Mouse (Mus musculus) liver, postnatal 0 days (tissue): Measurements from ENCODE around the gene Slc4a1ap. TPM values are rescaled to one million over a fixed set of nuclear protein-coding genes. Genes with fewer than 3 reads are reported as not detected.

Experiments
- ATAC-seq: fragments of 200-750 bp; cut with Nextera tagmentation; 2 replicates; pipeline ENCODE4 v1.8.0; 2017; ENCODE audit warnings: mild to moderate bottlenecking, moderate library complexity
- DNase-seq: peaks from one replicate; pipeline ENCODE4 v3.0.0-alpha.2; 2016
- H3K27ac ChIP-seq: fragments of 300-500 bp; sonication (generic); 2 replicates; pipeline ENCODE4 v1.5.1; 2014; ENCODE audit warnings: antibody characterized with exemption, moderate library complexity, mild to moderate bottlenecking, low read depth
- H3K27me3 ChIP-seq: fragments of 300-500 bp; sonication (generic); 2 replicates; pipeline ENCODE4 v1.6.1; 2014; ENCODE audit warnings: low read length, control low read depth, mixed read lengths; ENCODE audit not compliant: insufficient read depth
- H3K36me3 ChIP-seq: fragments of 300-500 bp; sonication (generic); replicated peaks from 2 replicates; pipeline ENCODE4 v1.6.1; 2014; ENCODE audit warnings: mild to moderate bottlenecking, control low read depth, low read length, moderate library complexity, mixed read lengths; ENCODE audit not compliant: insufficient read depth
- H3K4me1 ChIP-seq: fragments of 300-500 bp; sonication (generic); 2 replicates; pipeline ENCODE4 v1.6.1; 2014; ENCODE audit warnings: antibody characterized with exemption, mild to moderate bottlenecking, control low read depth; ENCODE audit not compliant: insufficient read depth
- H3K4me2 ChIP-seq: fragments of 300-500 bp; sonication (generic); 2 replicates; pipeline ENCODE4 v1.6.1; 2014; ENCODE audit warnings: low read depth, mild to moderate bottlenecking, low read length, moderate library complexity, mixed read lengths
- H3K4me3 ChIP-seq: fragments of 300-500 bp; sonication (generic); 2 replicates; pipeline ENCODE4 v1.5.1; 2014; ENCODE audit warnings: low read depth, low read length
- H3K9ac ChIP-seq: fragments of 300-500 bp; sonication (generic); replicated peaks from 2 replicates; pipeline ENCODE4 v1.6.1; 2014; ENCODE audit warnings: mild to moderate bottlenecking, moderate library complexity
- H3K9me3 ChIP-seq: fragments of 300-500 bp; sonication (generic); 2 replicates; pipeline ENCODE4 v1.6.1; 2016; ENCODE audit warnings: mild to moderate bottlenecking, control low read depth, low read length, mixed read lengths
- CTCF ChIP-seq: sonication (generic); IDR thresholded peaks from 2 replicates; pipeline ENCODE4 v1.5.1; 2016; ENCODE audit warnings: antibody characterized with exemption, low read depth
- EP300 ChIP-seq: IDR thresholded peaks from 2 replicates; pipeline ENCODE4 v1.6.1; 2016; ENCODE audit warnings: antibody characterized with exemption, low read depth, mild to moderate bottlenecking
- WGBS: fragments of 180-500 bp; shearing (Covaris S2); extraction: QIAGEN DNeasy Blood & Tissue Kit; methylation state at CpG from one replicate; pipeline ENCODE4 v1.1.7; 2014; ENCODE audit not compliant: insufficient replicate concordance; 5-methylcytosine and 5-hydroxymethylcytosine counted together
- polyA plus RNA-seq: library from polyadenylated mRNA; unstranded; fragments of >200 nt; fragmentation: Nextera tagmentation; extraction: Ambion mirVana; gene quantifications from 2 replicates; pipeline ENCODE4 v1.2.1, GENCODE M21; 2015

The Slc4a1ap gene
- polyA plus RNA-seq, 1 experiment from 2014 or later: 8.7 TPM

DNA sequence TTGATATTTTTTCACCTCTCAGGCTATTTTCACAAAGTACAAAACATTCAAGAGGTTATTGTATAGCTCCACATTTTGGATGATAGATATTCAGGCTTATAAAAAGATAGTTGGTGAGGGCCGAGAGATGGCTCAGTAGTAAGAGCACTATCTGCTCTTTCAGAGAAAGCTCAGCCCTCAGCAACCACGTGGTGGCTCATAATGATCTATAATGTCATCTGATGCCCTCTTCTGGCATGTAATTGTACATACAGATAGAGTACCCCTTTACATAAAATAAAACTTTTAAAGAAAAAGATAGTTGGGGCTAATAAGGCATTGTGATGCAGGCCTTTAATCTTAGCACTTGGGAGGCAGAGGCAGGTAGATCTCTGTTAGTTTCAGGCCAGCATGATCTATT is 1.8 kb downstream of the Slc4a1ap start:
- WGBS: 34% methylated on average over 2 of the region's 2 CpGs
- H3K36me3 ChIP-seq: peaks cover 40% of the 10 kb centered on the region
- H3K27me3 ChIP-seq: no peaks in the 10 kb centered on the region
- no peak for DNase-seq
- no peak overlapping the region for H3K9ac ChIP-seq
- TF ChIP-seq EP300 (no peak), CTCF (peak; percentile 22; the same call in 1 of the 2 replicates)
- 0 out of 2 replicates have a peak overlapping the region, but pooled peaks have one; percentile 98 for H3K4me2 ChIP-seq
- peaks cover 18% of the 10 kb centered on the region for H3K4me1 ChIP-seq
- H3K4me3 ChIP-seq: no peak overlapping the region
- ATAC-seq: no peak
- H3K27ac ChIP-seq: no peak overlapping the region
- H3K9me3 ChIP-seq: no peaks in the 10 kb centered on the region

- Histone ChIP-seq H3K9ac (no peak overlapping the region), H3K4me1 (no peaks in the 10 kb centered on the region), H3K4me3 (no peak overlapping the region), H3K36me3 (peaks cover 70% of the 10 kb centered on the region), H3K27me3 (no peaks in the 10 kb centered on the region), H3K4me2 (no peak overlapping the region), H3K9me3 (no peaks in the 10 kb centered on the region), H3K27ac (no peak overlapping the region)
- TF ChIP-seq CTCF (peak; percentile 18; the same call in 1 of the 2 replicates), EP300 (no peak)
- WGBS: 84% methylated on average over 2 of the region's 2 CpGs
- DNase-seq: no peak
- no peak for ATAC-seq
These were observed 8.4 kb downstream of the Slc4a1ap start for GRCm38 (mm10) chr5:31535228-31535627.

GRCm38 (mm10) chr5:31559401-31559800 is 32.6 kb downstream of the Slc4a1ap start:
- ATAC-seq: no peak
- no peak overlapping the region for H3K9ac ChIP-seq
- H3K4me2 ChIP-seq: no peak overlapping the region
- H3K27ac ChIP-seq: no peak overlapping the region
- DNase-seq: no peak
- H3K4me1 ChIP-seq: no peaks in the 10 kb centered on the region
- WGBS: 45% methylated on average over 1 of the region's 1 CpGs
- peaks cover 10% of the 10 kb centered on the region for H3K36me3 ChIP-seq
- H3K27me3 ChIP-seq: no peaks in the 10 kb centered on the region
- H3K4me3 ChIP-seq: no peak overlapping the region
- H3K9me3 ChIP-seq: no peaks in the 10 kb centered on the region
- TF ChIP-seq CTCF (no peak), EP300 (no peak)

- WGBS: 83% methylated on average over 2 of the region's 2 CpGs
- no peak overlapping the region for H3K27ac ChIP-seq
- H3K9me3 ChIP-seq: no peaks in the 10 kb centered on the region
- H3K4me3 ChIP-seq: no peak overlapping the region
- TF ChIP-seq CTCF (no peak), EP300 (no peak)
- H3K36me3 ChIP-seq: peaks cover 3% of the 10 kb centered on the region
- H3K9ac ChIP-seq: no peak overlapping the region
- ATAC-seq (no peak), DNase-seq (no peak)
- H3K4me2 ChIP-seq: no peak overlapping the region
- H3K27me3 ChIP-seq: no peaks in the 10 kb centered on the region
- no peaks in the 10 kb centered on the region for H3K4me1 ChIP-seq
These were observed 33.6 kb downstream of the Slc4a1ap start for GRCm38 (mm10) chr5:31560352-31560751.

DNA sequence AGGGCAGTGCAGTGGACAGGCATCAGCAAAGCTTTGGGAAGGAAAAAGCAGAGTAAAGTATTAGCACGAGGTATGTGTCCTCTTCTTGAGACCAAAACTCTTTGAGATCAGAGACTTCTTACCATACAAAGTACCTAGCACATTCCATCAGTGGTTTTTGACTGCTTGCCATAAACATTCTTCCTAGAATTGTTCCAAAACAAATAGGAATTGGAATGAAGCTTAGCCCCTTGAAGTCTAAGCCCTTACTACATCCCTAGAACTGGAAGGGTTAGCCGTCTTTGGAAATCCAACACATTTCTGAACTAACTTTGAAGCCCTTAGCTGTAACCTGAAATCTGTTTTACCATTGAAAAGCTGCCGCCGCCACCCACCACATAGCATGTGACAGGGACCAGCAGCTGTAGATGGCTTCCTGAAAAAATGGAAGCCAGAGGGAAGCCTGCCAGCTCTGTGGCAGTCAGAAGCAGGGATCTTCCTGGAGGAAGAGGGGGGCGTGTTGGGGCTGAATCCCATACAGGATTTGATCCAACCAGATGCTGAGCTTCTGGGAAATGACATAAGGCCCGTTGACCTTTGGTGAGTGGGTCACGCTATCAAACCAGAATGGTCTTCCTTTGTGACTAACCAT is 35.4 kb downstream of the Slc4a1ap start:
- ATAC-seq: no peak
- peaks cover 2% of the 10 kb centered on the region for H3K36me3 ChIP-seq
- no peak overlapping the region for H3K27ac ChIP-seq
- no peak for DNase-seq
- TF ChIP-seq CTCF: no peak
- no peak for TF ChIP-seq EP300
- no peak overlapping the region for H3K9ac ChIP-seq
- WGBS: 79% methylated on average over 7 of the region's 7 CpGs
- no peaks in the 10 kb centered on the region for H3K9me3 ChIP-seq
- no peak overlapping the region for H3K4me3 ChIP-seq
- H3K4me1 ChIP-seq: no peaks in the 10 kb centered on the region
- no peak overlapping the region for H3K4me2 ChIP-seq
- H3K27me3 ChIP-seq: no peaks in the 10 kb centered on the region

- H3K27me3 ChIP-seq: no peaks in the 10 kb centered on the region
- ATAC-seq (peak; percentile 29; the same call in 1 of the 2 replicates), DNase-seq (peak; percentile 75)
- no peak overlapping the region for H3K27ac ChIP-seq
- no peak overlapping the region for H3K9ac ChIP-seq
- no peak overlapping the region for H3K4me2 ChIP-seq
- WGBS: 14% methylated on average over 6 of the region's 6 CpGs
- no peaks in the 10 kb centered on the region for H3K4me1 ChIP-seq
- H3K36me3 ChIP-seq: peaks cover 2% of the 10 kb centered on the region
- no peaks in the 10 kb centered on the region for H3K9me3 ChIP-seq
- no peak overlapping the region for H3K4me3 ChIP-seq
- peak; percentile 96 for TF ChIP-seq CTCF
- TF ChIP-seq EP300: no peak
These were observed 36.7 kb downstream of the Slc4a1ap start for GRCm38 (mm10) chr5:31563496-31563895.
